Mouse (Mus musculus) G1E (cell line): ENCODE data around the gene Cdc25b. TPM values are rescaled to one million over a fixed set of nuclear protein-coding genes. Genes with fewer than 3 reads are reported as not detected.

Experiments
- ATAC-seq: 2 replicates; pipeline ENCODE4 v1.8.0; 2016; ENCODE audit warnings: mild to moderate bottlenecking; ENCODE audit not compliant: insufficient number of reproducible peaks, poor library complexity, low FRiP score, severe bottlenecking; ENCODE audit errors: extremely low read depth
- DNase-seq: peaks from one replicate; pipeline ENCODE4 v3.0.0; 2012; ENCODE audit warnings: low spot score
- H3K27me3 ChIP-seq: 2 replicates; pipeline ENCODE4 v1.6.1; 2012; ENCODE audit warnings: mild to moderate bottlenecking, low read length, inconsistent platforms; ENCODE audit not compliant: insufficient read depth
- H3K36me3 ChIP-seq: replicated peaks from 2 replicates; pipeline ENCODE3; 2012; ENCODE audit warnings: mild to moderate bottlenecking, inconsistent platforms
- H3K4me1 ChIP-seq: 2 replicates; pipeline ENCODE4 v1.6.1; 2012; ENCODE audit warnings: low read depth, low read length, inconsistent platforms, mixed read lengths; ENCODE audit not compliant: insufficient read depth
- H3K4me3 ChIP-seq: 2 replicates; pipeline ENCODE4 v1.5.1; 2012; ENCODE audit warnings: low read depth, mild to moderate bottlenecking, inconsistent platforms, low read length, moderate library complexity, mixed read lengths
- H3K9me3 ChIP-seq: replicated peaks from 2 replicates; pipeline ENCODE4 v1.6.1; 2012; ENCODE audit warnings: inconsistent platforms
- CTCF ChIP-seq: IDR thresholded peaks from 2 replicates; pipeline ENCODE4 v1.5.1; 2012; ENCODE audit warnings: low read depth, low read length, inconsistent platforms, mixed read lengths
- GATA1 ChIP-seq: IDR thresholded peaks from 2 replicates; pipeline ENCODE4 v1.6.1; 2012; ENCODE audit warnings: borderline replicate concordance, low read length, inconsistent platforms, mixed read lengths
- GATA2 ChIP-seq: IDR thresholded peaks from 2 replicates; pipeline ENCODE4 v1.6.1; 2012; ENCODE audit warnings: low read depth, low read length, inconsistent platforms, borderline replicate concordance
- POLR2AphosphoS5 ChIP-seq: IDR thresholded peaks from 2 replicates; pipeline ENCODE4 v1.6.1; 2012; ENCODE audit warnings: low read depth, low read length, inconsistent platforms; ENCODE audit not compliant: insufficient replicate concordance
- TAL1 ChIP-seq: conservative IDR thresholded peaks from 2 replicates; pipeline ENCODE4 v1.6.1; 2012; ENCODE audit warnings: low read depth, low read length, inconsistent platforms, mixed read lengths
- polyA plus RNA-seq: library from polyadenylated mRNA; stranded (reverse); fragments of >175 nt; gene quantifications from 2 replicates; pipeline ENCODE4 v1.2.3, GENCODE M21; 2012
- total RNA-seq, 2 experiments: library from RNA; stranded (forward) in 1 of 2; stranded (reverse) in 1 of 2; fragments of 200-1000 nt in 1 of 2; fragments of >200 nt in 1 of 2; fragmentation: Nextera tagmentation in 1 of 2; gene quantifications; 2 replicates each; pipeline ENCODE4 v1.2.3; 2014 to 2017

Cdc25b gene
- total and polyA plus RNA-seq, 3 experiments, result 7.0 to 85.9 (median 14.2) TPM

DNA sequence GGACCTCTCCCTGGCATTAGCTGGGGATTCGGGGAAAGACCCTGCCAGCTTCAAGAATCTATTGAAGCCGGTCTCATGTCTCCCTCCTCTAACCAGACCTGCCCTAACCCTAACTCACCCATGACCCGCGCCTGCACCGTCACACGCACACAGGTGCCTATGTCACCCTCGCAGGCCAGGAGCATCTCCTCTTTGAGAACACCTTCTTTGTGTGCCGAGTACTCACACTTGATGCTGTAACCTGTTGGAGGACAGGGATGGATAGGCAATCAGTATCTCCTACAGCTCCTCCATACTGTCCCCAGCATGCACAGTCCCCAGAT is 39.7 kb upstream of the Cdc25b start:
- H3K36me3 ChIP-seq, result peaks cover 91% of the 10 kb centered on the region
- H3K27me3 ChIP-seq, result no peaks in the 10 kb centered on the region
- peaks cover 23% of the 10 kb centered on the region for H3K4me1 ChIP-seq
- H3K9me3 ChIP-seq, result peaks cover 5% of the 10 kb centered on the region; the same call in 1 of the 2 replicates
- no peak overlapping the region for H3K4me3 ChIP-seq
- no peak for ATAC-seq
- TF ChIP-seq GATA1, result no peak
- TF ChIP-seq POLR2AphosphoS5, result no peak
- TF ChIP-seq TAL1, result no peak
- TF ChIP-seq CTCF, result no peak
- no peak for TF ChIP-seq GATA2
- DNase-seq, result no peak

DNA sequence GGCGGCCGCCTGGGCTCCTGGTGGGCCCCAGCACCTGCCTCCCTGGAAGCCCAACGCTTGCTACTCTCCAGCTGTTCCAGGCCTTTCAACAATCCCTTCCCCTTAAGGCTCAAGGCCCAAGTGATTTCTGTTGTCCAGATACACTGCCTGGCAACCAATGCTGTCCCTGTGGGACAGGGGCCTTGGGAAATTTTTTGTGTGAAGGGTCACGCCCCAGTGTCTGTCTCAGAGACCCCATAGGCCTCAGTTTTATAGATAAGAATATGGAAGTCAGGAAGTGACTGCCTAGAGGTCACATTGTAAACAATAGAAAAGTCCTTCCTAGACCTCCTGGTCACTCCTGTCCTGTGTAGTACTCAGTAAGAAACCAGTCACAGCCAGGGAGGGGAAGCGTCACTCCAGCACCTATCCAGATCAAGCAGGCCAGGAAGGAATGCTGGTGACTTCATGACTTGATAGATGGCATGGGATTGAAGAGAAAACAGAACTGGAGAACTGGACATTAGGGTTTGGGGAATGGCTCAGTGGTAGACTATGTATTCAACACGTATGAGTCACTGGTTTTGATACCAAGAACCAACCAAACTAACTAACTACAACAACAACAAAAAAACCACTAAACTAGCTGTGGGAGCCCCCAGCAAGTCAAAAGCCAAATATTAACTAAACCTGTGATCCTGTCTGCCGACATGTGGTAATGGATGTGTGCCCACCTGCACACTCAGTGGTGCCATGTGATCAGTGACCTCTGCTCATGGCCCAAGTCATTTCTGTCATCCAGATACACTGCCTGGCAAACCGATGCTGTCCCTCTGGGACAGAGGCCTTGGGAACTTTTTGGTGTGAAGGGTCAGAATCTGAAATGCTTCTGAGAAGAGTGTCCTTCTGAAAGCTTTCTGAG is 38.1 kb upstream of the Cdc25b start:
- DNase-seq (no peak), ATAC-seq (no peak)
- Histone ChIP-seq H3K36me3 (peaks cover 96% of the 10 kb centered on the region), H3K27me3 (no peaks in the 10 kb centered on the region), H3K4me3 (no peak overlapping the region), H3K9me3 (peaks cover 5% of the 10 kb centered on the region; the same call in 1 of the 2 replicates), H3K4me1 (peaks cover 18% of the 10 kb centered on the region)
- TF ChIP-seq TAL1 (no peak), GATA2 (no peak), POLR2AphosphoS5 (no peak), CTCF (no peak), GATA1 (no peak)

DNA sequence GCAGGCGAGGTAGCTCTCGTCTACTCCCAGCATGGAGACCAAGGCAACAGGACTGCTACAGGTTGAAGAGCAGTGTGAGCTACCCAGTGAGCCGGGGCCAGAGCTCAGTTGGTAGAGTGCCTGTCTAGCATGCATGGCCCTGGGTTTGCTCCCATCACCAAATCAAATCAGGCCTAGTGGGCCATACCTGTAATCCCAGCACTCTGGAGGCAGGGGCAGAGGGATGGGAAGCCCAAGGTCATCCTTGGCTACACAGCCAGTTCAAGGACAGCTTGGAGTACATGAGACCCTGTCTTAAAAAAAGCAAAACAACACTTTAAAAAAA is 37.5 kb upstream of the Cdc25b start:
- H3K4me1 ChIP-seq, result peaks cover 18% of the 10 kb centered on the region
- peaks cover 98% of the 10 kb centered on the region for H3K36me3 ChIP-seq
- ATAC-seq, result no peak

DNA sequence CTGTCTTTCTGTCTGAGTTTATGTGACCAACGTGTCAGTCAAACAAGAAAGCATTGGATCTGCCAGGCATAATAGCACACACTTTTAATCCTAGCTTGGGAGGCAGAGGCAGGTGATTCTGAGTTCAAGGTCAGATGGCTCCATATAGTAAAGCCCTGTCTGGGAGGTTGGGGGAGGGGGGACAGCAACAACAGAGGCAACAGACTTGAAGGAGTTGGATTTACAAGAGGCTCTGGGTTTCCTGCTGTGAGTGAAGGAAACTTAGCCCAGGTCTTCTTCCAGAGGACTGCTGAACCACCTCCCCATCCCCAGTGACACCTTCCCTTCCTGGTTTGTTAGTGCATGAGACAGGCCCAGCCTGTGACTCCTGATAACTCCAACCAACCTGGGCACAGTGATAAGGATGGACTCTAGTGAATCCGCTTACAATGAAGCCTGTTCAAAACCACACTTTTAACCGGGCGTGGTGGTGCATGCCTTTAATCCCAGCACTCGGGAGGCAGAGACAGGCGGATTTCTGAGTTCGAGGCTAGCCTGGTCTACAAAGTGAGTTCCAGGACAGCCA is 34.5 kb upstream of the Cdc25b start:
- ATAC-seq, result peak; percentile 54; the same call in 1 of the 2 replicates
- no peak for DNase-seq
- peaks cover 96% of the 10 kb centered on the region for H3K36me3 ChIP-seq
- H3K9me3 ChIP-seq, result no peaks in the 10 kb centered on the region
- peaks cover 17% of the 10 kb centered on the region for H3K4me1 ChIP-seq
- TF ChIP-seq CTCF, result no peak
- TF ChIP-seq TAL1, result 0 out of 2 replicates have a peak, but pooled peaks have one; percentile 24
- H3K4me3 ChIP-seq, result no peak overlapping the region
- no peaks in the 10 kb centered on the region for H3K27me3 ChIP-seq

More for the DNA sequence above, 37.5 kb upstream of the Cdc25b start:
- Histone ChIP-seq H3K4me3 (no peak overlapping the region), H3K27me3 (no peaks in the 10 kb centered on the region), H3K9me3 (peaks cover 5% of the 10 kb centered on the region; the same call in 1 of the 2 replicates)
- DNase-seq, result no peak
- TF ChIP-seq GATA2 (no peak), CTCF (no peak), GATA1 (no peak), POLR2AphosphoS5 (no peak), TAL1 (no peak)

DNA sequence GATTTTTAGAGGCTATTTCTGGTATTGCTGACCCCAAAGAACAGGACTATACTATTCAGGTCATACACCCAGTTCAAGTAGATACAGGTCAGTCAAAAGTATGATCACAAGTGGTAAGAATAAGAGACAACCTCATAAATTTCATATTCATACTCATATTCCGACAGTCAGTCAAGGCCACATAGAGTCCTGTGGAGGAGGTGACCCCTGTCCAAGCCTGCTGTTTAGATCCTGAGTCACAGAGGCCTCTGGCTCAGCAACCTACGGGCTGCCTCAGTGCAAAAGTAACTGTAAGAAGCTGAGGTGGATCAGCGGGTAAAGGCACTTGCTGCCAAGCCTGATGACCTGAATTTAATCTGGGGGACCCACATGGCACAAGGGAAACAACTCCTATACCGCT is 32.7 kb upstream of the Cdc25b start:
- Histone ChIP-seq H3K27me3 (no peaks in the 10 kb centered on the region), H3K4me3 (no peak overlapping the region), H3K4me1 (peaks cover 32% of the 10 kb centered on the region), H3K9me3 (no peaks in the 10 kb centered on the region), H3K36me3 (peaks cover 86% of the 10 kb centered on the region)
- DNase-seq (no peak), ATAC-seq (no peak)
- TF ChIP-seq TAL1 (no peak), CTCF (no peak), GATA2 (no peak), GATA1 (no peak), POLR2AphosphoS5 (no peak)

DNA sequence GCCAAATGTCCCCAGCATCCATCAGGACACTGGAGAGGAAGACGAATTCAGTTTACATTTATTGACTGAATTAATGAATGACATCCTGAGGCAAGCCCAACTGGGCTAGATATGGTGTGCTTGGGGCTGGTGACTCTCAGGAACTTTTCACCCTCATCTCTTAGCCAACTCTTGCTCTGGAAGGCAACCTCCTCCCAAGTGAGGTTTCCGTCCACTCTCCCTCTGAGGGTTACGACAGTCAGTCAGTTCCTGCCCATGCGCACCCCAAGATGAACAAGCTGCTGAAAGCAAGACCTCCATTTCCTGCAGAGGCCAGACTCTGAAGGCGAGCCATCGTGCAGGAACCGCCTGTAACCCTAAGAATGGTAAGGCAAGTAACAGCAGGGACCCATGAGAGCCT is 29.8 kb upstream of the Cdc25b start:
- H3K4me3 ChIP-seq, result no peak overlapping the region
- TF ChIP-seq POLR2AphosphoS5 (no peak), TAL1 (no peak), GATA1 (no peak), CTCF (no peak), GATA2 (no peak)
- DNase-seq, result no peak
- H3K27me3 ChIP-seq, result no peaks in the 10 kb centered on the region
- ATAC-seq, result no peak
- peaks cover 49% of the 10 kb centered on the region for H3K4me1 ChIP-seq
- H3K9me3 ChIP-seq, result no peaks in the 10 kb centered on the region
- H3K36me3 ChIP-seq, result peaks cover 58% of the 10 kb centered on the region
